Mouse (Mus musculus) right cerebral cortex, postnatal 36 days (tissue): ENCODE results near the gene Rpl3.
"Not testable (repeated sequence)": the region's sequence is repeated elsewhere in the genome, so short reads cannot be mapped to it uniquely, and the experiment has no call there.

Experiments used
- DNase-seq, 2 experiments: peaks; one replicate each; pipeline ENCODE4 v3.0.0; 2022; ENCODE audit warnings: low spot score in 2 of 2, mixed read lengths in 1 of 2

Gene Rpl3

GRCm38 (mm10) chr15:80091121-80091955, at the start of gene Rpl3, which contains the start of gene Syngr1:
Rpl3 (minus strand) TSS chr15:80091868.
Syngr1 (plus strand) TSS chr15:80091334.
- peak; percentile 68 to 73 for DNase-seq

- no peak for DNase-seq
These were observed 49.2 kb upstream of the Rpl3 start for GRCm38 (mm10) chr15:80140878-80141277.

GRCm38 (mm10) chr15:80140302-80140701, 48.6 kb upstream of the Rpl3 start:
- DNase-seq: no peak

- DNase-seq: peak; percentile 77 to 81
These were observed 46.5 kb upstream of the Rpl3 start for GRCm38 (mm10) chr15:80137945-80138791.

GRCm38 (mm10) chr15:80136645-80137044, 45.0 kb upstream of the Rpl3 start:
- DNase-seq: no peak

- no peak for DNase-seq
These were observed 43.8 kb upstream of the Rpl3 start for GRCm38 (mm10) chr15:80135499-80135898.

GRCm38 (mm10) chr15:80134450-80134847, 42.8 kb upstream of the Rpl3 start:
- DNase-seq: no peak

- no peak for DNase-seq
These were observed 42.2 kb upstream of the Rpl3 start for GRCm38 (mm10) chr15:80133682-80134449.

- peak; percentile 82 to 85 for DNase-seq
These were observed 41.4 kb upstream of the Rpl3 start, which contains the start of gene Tab1 for GRCm38 (mm10) chr15:80132993-80133586. Tab1 (plus strand) TSS chr15:80133127.

- no peak for DNase-seq
These were observed 40.8 kb upstream of the Rpl3 start for GRCm38 (mm10) chr15:80132452-80132851.

- DNase-seq: no peak
These were observed 39.8 kb upstream of the Rpl3 start for GRCm38 (mm10) chr15:80131421-80131820.

- DNase-seq: no peak
These were observed 39.0 kb upstream of the Rpl3 start for GRCm38 (mm10) chr15:80130689-80131088.

GRCm38 (mm10) chr15:80129982-80130381, 38.3 kb upstream of the Rpl3 start:
- DNase-seq: no peak

GRCm38 (mm10) chr15:80127191-80127590, 35.5 kb upstream of the Rpl3 start:
- DNase-seq: no peak

- DNase-seq: no peak
These were observed 33.0 kb upstream of the Rpl3 start for GRCm38 (mm10) chr15:80124651-80125050.

- DNase-seq: not testable (repeated sequence)
These were observed 30.8 kb upstream of the Rpl3 start for GRCm38 (mm10) chr15:80122431-80122830.

- DNase-seq: no peak
These were observed 30.2 kb upstream of the Rpl3 start for GRCm38 (mm10) chr15:80121721-80122325.

GRCm38 (mm10) chr15:80119076-80119475, 27.4 kb upstream of the Rpl3 start:
- DNase-seq: no peak

- DNase-seq: no peak
These were observed 25.5 kb upstream of the Rpl3 start for GRCm38 (mm10) chr15:80117154-80117553.

- DNase-seq: no peak
These were observed 24.5 kb upstream of the Rpl3 start for GRCm38 (mm10) chr15:80115866-80116794.
